Mouse (Mus musculus) T-cell, adult 66 days (primary cell): Measurements from ENCODE around the gene Tsn. TPM values are rescaled to one million over a fixed set of nuclear protein-coding genes. Genes with fewer than 3 reads are reported as not detected.

ENCODE experiments used
- total RNA-seq, 2 experiments: library from RNA; stranded (reverse); gene quantifications; 3 replicates in 1 of 2; 4 replicates in 1 of 2; pipeline ENCODE4 v1.2.4; 2023

The Tsn gene
- 100 to 1,000 TPM; 106 to 115 TPM for total RNA-seq

GRCm38 (mm10) chr1:118311622-118312326, at the start of gene Tsn:
Gene Tsn, minus strand, starts transcription at chr1:118311739.

GRCm38 (mm10) chr1:118321661-118322201, 10.2 kb upstream of the Tsn start, which contains the start of gene Nifk:
Gene Nifk, plus strand, starts transcription at chr1:118321839.

Other genes starting within 250 kb of the Tsn start
- gene Gm29106, start 135.2 kb downstream of the Tsn start, total RNA-seq = not detected
- gene Nifk, start 10.1 kb upstream of the Tsn start, total RNA-seq = 10 to 100 TPM; 40.1 to 40.6 TPM
- gene Clasp1, start 77.3 kb upstream of the Tsn start, total RNA-seq = 10 to 100 TPM; 74.2 to 95.0 TPM